Mouse (Mus musculus): Measurements from ENCODE around the gene Nt5c3b.

Nt5c3b gene

GRCm38 (mm10) chr11:100426820-100427219 lies 14.8 kb downstream of the Nt5c3b start:
- no peak for DNase-seq (ENCODE audit: low spot score)

- DNase-seq (ENCODE audit: low spot score) = peak; percentile 77
Observed at GRCm38 (mm10) chr11:100425851-100426250, 15.8 kb downstream of the Nt5c3b start.

DNA sequence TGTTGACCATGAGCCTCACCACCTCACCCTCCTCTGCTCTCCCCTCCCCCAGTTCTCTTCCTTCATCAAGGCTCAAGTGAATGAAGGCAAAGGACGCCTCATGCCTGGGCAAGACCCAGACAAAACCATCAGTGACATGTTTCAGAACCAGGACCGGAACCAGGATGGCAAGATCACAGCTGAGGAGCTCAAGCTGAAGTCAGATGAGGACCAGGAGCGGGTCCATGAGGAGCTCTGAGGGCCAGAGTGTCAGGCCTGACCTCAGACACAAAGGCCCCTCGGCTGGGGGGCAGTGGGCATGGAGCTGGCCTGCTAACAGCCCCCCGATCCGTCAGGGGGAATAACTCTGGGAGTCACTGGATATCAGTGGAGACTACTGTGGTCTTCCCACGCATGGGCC lies 17.8 kb downstream of the Nt5c3b start:
- DNase-seq (ENCODE audit: low spot score) = no peak

DNA sequence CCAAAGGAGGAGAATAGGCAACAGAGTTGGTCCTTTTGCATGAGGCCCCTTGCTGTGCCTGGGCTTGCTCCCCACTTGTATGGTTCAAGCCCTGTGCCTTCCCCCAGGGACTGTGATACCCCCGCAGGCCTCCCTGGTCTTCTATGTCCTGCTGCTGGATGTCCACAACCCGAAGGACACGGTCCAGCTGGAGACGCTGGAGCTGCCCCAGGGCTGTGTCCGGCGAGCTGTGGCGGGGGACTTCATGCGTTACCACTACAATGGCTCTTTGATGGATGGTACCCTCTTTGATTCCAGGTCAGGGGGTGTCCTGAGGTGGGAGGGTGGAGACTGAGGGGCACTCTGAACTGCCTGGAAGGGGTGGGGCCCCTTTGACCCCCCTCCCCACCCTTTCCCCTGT lies 20.1 kb downstream of the Nt5c3b start:
- DNase-seq (ENCODE audit: low spot score) = no peak

DNA sequence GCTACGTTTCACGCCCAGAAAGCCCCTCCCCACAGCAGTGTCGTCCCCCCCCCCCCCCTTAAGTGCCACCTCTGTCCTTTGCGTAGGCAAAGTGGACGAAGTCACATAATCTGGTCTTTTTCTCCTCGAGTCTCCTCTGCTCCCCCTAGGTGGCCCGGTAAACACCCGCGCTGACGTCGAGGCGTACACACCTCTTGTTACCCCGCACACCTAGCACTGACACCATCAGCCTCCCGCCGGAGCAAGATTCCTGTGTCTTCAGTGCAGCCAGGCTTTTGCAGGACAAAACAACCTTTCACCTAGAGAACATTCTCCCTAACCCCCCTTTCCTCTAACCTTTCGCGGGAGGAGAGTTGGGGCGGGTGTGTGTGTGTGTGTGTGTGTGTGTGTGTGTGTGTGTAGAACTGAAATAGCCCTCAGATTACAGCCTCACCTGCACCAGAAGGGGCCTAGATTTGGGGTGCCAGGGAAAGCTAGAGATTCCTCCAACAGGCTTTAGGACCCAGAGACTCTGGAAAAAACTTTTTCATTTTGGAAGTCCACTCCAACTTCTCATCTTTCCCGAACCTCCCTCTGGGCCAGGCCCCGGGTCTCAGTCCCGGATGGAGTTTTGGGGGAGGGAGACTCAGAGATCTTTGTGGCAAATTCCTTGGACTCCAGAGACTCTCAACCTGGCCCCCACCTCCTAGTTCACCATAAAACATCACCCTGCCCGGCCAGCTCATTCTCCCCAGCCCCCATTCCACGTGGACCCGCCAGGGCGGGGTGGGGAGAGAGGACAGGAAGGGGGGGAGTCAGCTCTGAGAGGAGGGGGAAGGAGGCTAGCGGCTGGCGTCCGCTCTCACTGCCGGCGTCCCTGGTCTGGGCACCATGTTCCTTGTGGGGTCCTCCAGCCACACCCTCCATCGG lies 26.4 kb downstream of the Nt5c3b start, which contains the start of gene Fkbp10:
Fkbp10 (plus strand) TSS at position 784 of the 909 bp plus-strand sequence.
- DNase-seq (ENCODE audit: low spot score) = no peak

DNA sequence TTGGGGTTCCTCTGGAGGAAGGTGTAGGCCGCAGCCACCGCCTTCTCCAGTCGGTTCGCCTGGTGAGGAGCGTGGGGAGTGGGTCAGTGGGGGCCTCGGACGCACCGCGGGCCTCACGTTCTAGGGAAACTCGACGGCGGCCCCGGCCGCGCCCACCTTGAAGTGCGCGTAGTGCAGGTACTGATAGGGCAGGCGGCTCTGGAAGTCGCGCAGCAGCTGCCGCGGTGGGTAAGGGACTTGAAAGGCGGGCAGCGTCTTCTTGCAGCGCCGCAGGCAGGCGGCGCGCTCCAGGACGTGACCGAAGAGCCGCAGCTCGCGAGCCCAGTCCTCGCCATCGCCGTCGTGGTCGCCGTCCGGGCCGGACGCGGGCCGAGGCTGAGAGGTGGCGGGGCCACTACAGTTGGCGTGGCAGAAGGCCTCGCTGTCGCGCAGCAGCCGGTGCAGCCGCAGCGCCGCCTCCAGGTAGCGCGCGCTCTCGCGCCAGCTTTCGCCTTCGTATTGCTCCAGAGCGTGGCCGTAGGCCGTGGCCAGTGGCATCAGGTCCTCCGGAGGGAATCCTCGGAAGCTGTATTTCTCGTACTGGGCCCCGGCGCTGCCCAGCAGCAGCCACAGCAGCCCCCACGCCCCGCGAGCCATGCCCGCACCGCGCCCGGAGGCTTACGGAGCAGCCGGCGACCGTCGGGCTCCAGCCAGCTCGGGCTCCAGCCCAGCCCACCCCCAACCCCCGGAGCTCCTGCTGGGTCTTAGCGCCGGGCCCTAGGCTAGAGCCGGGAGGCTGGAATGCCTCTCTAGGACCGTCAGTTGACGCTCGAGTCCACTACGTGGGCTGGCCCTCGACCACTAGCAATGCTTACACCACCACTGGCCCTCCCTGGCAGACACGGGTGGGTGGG lies 27.3 kb downstream of the Nt5c3b start, which contains the start of gene P3h4:
P3h4 (minus strand) TSS at position 816 of the 893 bp plus-strand sequence.
- peak; percentile 86 for DNase-seq (ENCODE audit: low spot score)

DNA sequence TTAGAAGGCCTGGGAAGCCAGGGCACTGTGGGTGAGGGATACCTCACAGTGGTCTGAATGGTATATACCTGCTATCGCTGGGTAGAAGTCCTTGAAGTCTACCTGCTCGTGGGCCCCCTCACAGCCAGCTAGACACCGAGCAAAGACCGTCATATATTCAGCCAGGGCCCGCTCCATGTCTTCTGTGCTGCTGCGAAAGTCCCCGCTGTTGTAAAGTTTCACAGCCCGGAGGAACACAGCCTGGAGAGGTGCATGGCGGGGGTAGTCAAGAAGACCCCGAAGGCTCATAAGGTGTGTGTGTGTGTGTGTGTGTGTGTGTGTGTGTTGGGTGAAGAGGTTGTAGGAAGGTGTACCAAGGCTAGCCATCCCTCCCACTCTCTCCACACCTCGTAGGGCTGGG lies 28.1 kb downstream of the Nt5c3b start:
- DNase-seq (ENCODE audit: low spot score) = no peak

GRCm38 (mm10) chr11:100411736-100412135 lies 29.9 kb downstream of the Nt5c3b start:
- DNase-seq (ENCODE audit: low spot score) = no peak

GRCm38 (mm10) chr11:100409686-100410085 lies 31.9 kb downstream of the Nt5c3b start:
- no peak for DNase-seq (ENCODE audit: low spot score)

- no peak for DNase-seq (ENCODE audit: low spot score)
Observed at GRCm38 (mm10) chr11:100408835-100409462, 32.7 kb downstream of the Nt5c3b start.

- peak; percentile 87 for DNase-seq (ENCODE audit: low spot score)
Observed at GRCm38 (mm10) chr11:100408076-100408834, 33.4 kb downstream of the Nt5c3b start.

- no peak for DNase-seq (ENCODE audit: low spot score)
Observed at GRCm38 (mm10) chr11:100406995-100407705, 34.5 kb downstream of the Nt5c3b start.

- DNase-seq (ENCODE audit: low spot score) = no peak
Observed at GRCm38 (mm10) chr11:100406273-100406672, 35.3 kb downstream of the Nt5c3b start.

GRCm38 (mm10) chr11:100404456-100405074 lies 37.0 kb downstream of the Nt5c3b start:
- no peak for DNase-seq (ENCODE audit: low spot score)

GRCm38 (mm10) chr11:100403445-100404134 lies 38.0 kb downstream of the Nt5c3b start:
- DNase-seq (ENCODE audit: low spot score) = no peak

- peak; percentile 68 for DNase-seq (ENCODE audit: low spot score)
Observed at GRCm38 (mm10) chr11:100402682-100403081, 38.9 kb downstream of the Nt5c3b start.

- no peak for DNase-seq (ENCODE audit: low spot score)
Observed at GRCm38 (mm10) chr11:100402240-100402639, 39.4 kb downstream of the Nt5c3b start.

- no peak for DNase-seq (ENCODE audit: low spot score)
Observed at GRCm38 (mm10) chr11:100400842-100401241, 40.8 kb downstream of the Nt5c3b start.

DNA sequence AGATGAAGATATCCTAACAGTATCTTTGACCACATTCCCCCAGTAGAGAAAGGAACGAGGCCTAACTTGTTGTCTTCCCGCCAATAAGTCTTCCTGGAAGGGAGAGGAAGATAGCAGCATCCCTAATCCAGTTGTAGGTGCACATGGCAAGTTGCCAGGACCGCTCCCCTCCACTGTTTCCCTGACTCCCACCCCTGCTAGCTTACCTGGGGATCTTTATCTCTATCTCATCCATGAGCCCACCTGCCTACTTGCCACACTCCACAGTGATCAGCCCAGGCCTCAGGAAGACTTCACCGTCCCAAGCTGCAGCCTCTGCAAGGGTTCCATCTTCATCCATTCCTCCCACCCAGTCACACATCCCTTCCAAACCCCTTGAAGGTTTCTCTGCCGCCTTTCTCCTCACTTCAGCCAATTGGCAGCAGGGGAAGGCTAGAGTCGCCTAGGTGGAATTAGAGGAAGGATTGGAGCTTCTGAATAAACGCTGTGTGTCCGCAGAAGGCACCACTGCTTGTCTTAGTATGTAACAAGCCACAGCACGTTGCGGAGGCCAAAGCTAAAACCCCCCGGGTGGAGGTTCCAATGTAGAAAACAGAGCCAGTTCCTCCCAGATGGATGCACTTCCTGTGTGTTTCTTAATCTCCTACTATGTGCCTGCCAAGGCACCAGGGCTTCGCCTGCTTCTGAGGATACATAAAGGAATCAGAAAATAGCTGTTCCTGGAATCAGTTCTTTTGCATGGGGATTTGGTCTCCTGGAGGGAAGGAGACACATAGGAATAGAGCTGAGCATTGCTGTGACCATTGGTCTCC lies 41.7 kb downstream of the Nt5c3b start:
- no peak for DNase-seq (ENCODE audit: low spot score)

Data from lung, postnatal 25 days (tissue).